Mouse (Mus musculus) heart, embryonic 10.5 days (tissue): ENCODE measurements around the gene Aldh9a1. TPM values are rescaled to one million over a fixed set of nuclear protein-coding genes. Genes with fewer than 3 reads are reported as not detected.

Source experiments
- DNase-seq: peaks from one replicate; pipeline ENCODE4 v3.0.0-alpha.2; 2017; ENCODE audit warnings: low spot score
- H3K27ac ChIP-seq: fragments of 300-500 bp; sonication (generic); 2 replicates; pipeline ENCODE4 v1.5.1; 2016; ENCODE audit warnings: mild to moderate bottlenecking
- H3K27me3 ChIP-seq: fragments of 300-500 bp; sonication (generic); 2 replicates; pipeline ENCODE4 v1.6.1; 2016; ENCODE audit warnings: mild to moderate bottlenecking; ENCODE audit not compliant: poor library complexity, insufficient read depth, severe bottlenecking
- H3K36me3 ChIP-seq: fragments of 300-500 bp; sonication (generic); 2 replicates; pipeline ENCODE4 v1.6.1; 2016; ENCODE audit warnings: mild to moderate bottlenecking, moderate library complexity
- H3K4me1 ChIP-seq: fragments of 300-500 bp; sonication (generic); 2 replicates; pipeline ENCODE4 v1.6.1; 2016; ENCODE audit warnings: mild to moderate bottlenecking
- H3K4me3 ChIP-seq: fragments of 300-500 bp; sonication (generic); 2 replicates; pipeline ENCODE4 v1.5.1; 2016; ENCODE audit warnings: mild to moderate bottlenecking, moderate library complexity
- H3K9me3 ChIP-seq: fragments of 300-500 bp; sonication (generic); 2 replicates; pipeline ENCODE4 v1.6.1; 2016; ENCODE audit warnings: mild to moderate bottlenecking, moderate library complexity
- WGBS: fragments of 180-500 bp; shearing (Covaris S2); methylation state at CpG from one replicate; pipeline ENCODE4 v1.1.7; 2016; 5-methylcytosine and 5-hydroxymethylcytosine counted together
- polyA plus RNA-seq: library from polyadenylated mRNA; unstranded; fragments of >200 nt; fragmentation: Nextera tagmentation; extraction: Ambion mirVana; gene quantifications from 2 replicates; pipeline ENCODE4 v1.2.1, GENCODE M21; 2016

The Aldh9a1 gene
- polyA plus RNA-seq, 1 experiment from 2014 or later = 59.4 TPM

- 74% methylated on average over 8 of the region's 8 CpGs for WGBS
- no peaks in the 10 kb centered on the region for H3K27me3 ChIP-seq
Observed at GRCm38 (mm10) chr1:167381050-167382015, 31.5 kb downstream of the Aldh9a1 start.

GRCm38 (mm10) chr1:167382316-167382715 is 32.5 kb downstream of the Aldh9a1 start:
- no peak for DNase-seq
- peaks cover 11% of the 10 kb centered on the region for H3K4me1 ChIP-seq
- WGBS = 76% methylated on average over 7 of the region's 7 CpGs
- H3K4me3 ChIP-seq = no peak overlapping the region
- peak overlapping the region; percentile 24; the same call in 1 of the 2 replicates for H3K27ac ChIP-seq
- H3K36me3 ChIP-seq = no peaks in the 10 kb centered on the region
- no peaks in the 10 kb centered on the region for H3K9me3 ChIP-seq
- no peaks in the 10 kb centered on the region for H3K27me3 ChIP-seq

More at GRCm38 (mm10) chr1:167381050-167382015, 31.5 kb downstream of the Aldh9a1 start:
- H3K9me3 ChIP-seq = no peaks in the 10 kb centered on the region
- H3K4me3 ChIP-seq = no peak overlapping the region
- DNase-seq = no peak
- H3K27ac ChIP-seq = peak overlapping the region; percentile 24; the same call in 1 of the 2 replicates
- peaks cover 9% of the 10 kb centered on the region; the same call in 1 of the 2 replicates for H3K36me3 ChIP-seq
- H3K4me1 ChIP-seq = peaks cover 11% of the 10 kb centered on the region

DNA sequence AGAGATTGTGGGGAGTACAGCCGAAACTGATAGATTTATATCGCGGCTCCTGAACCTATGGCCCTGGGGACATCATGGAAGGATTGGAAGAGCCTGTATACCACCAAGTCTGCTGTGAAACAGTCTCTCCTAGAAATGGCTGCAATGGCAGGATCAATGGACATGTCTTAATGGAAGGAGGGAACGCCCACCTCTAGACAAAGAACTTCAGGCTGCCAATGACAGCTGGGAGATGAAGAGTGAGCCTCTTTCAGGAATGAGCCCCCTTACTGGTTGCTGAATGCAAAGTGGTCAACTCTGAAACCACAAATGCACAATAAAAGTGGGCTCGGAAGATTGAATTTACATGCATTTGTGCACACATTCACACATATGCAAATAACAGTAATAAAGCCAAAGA is 33.0 kb downstream of the Aldh9a1 start:
- H3K4me3 ChIP-seq = no peak overlapping the region
- no peak for DNase-seq
- peaks cover 11% of the 10 kb centered on the region for H3K4me1 ChIP-seq
- peak overlapping the region; percentile 24; the same call in 1 of the 2 replicates for H3K27ac ChIP-seq
- H3K27me3 ChIP-seq = no peaks in the 10 kb centered on the region
- H3K9me3 ChIP-seq = no peaks in the 10 kb centered on the region
- H3K36me3 ChIP-seq = no peaks in the 10 kb centered on the region
- WGBS = 77% methylated on average over 5 of the region's 5 CpGs

- Histone ChIP-seq H3K4me1 (peaks cover 11% of the 10 kb centered on the region), H3K4me3 (no peak overlapping the region), H3K9me3 (no peaks in the 10 kb centered on the region), H3K27me3 (no peaks in the 10 kb centered on the region), H3K27ac (peak overlapping the region; percentile 44; the same call in 1 of the 2 replicates), H3K36me3 (no peaks in the 10 kb centered on the region)
- no peak for DNase-seq
- WGBS = 81% methylated on average over 5 of the region's 5 CpGs
Observed at GRCm38 (mm10) chr1:167383178-167383577, 33.4 kb downstream of the Aldh9a1 start.

- Histone ChIP-seq H3K36me3 (no peaks in the 10 kb centered on the region), H3K27me3 (no peaks in the 10 kb centered on the region), H3K27ac (peak overlapping the region; percentile 44; the same call in 1 of the 2 replicates), H3K9me3 (no peaks in the 10 kb centered on the region), H3K4me1 (peaks cover 11% of the 10 kb centered on the region), H3K4me3 (no peak overlapping the region)
- WGBS = 53% methylated on average over 3 of the region's 3 CpGs
- DNase-seq = peak; percentile 93
Observed at GRCm38 (mm10) chr1:167384156-167384555, 34.4 kb downstream of the Aldh9a1 start.

GRCm38 (mm10) chr1:167385211-167385610 is 35.4 kb downstream of the Aldh9a1 start:
- Histone ChIP-seq H3K4me3 (no peak overlapping the region), H3K4me1 (peaks cover 11% of the 10 kb centered on the region), H3K36me3 (no peaks in the 10 kb centered on the region), H3K27me3 (no peaks in the 10 kb centered on the region), H3K9me3 (no peaks in the 10 kb centered on the region), H3K27ac (peak overlapping the region; percentile 56; the same call in 1 of the 2 replicates)
- 84% methylated on average over 2 of the region's 2 CpGs for WGBS
- no peak for DNase-seq

- Histone ChIP-seq H3K27ac (peak overlapping the region; percentile 56; the same call in 1 of the 2 replicates), H3K36me3 (no peaks in the 10 kb centered on the region), H3K4me3 (no peak overlapping the region), H3K9me3 (no peaks in the 10 kb centered on the region), H3K4me1 (peaks cover 11% of the 10 kb centered on the region), H3K27me3 (no peaks in the 10 kb centered on the region)
- 76% methylated on average over 5 of the region's 5 CpGs for WGBS
- no peak for DNase-seq
Observed at GRCm38 (mm10) chr1:167385636-167386035, 35.8 kb downstream of the Aldh9a1 start.

DNA sequence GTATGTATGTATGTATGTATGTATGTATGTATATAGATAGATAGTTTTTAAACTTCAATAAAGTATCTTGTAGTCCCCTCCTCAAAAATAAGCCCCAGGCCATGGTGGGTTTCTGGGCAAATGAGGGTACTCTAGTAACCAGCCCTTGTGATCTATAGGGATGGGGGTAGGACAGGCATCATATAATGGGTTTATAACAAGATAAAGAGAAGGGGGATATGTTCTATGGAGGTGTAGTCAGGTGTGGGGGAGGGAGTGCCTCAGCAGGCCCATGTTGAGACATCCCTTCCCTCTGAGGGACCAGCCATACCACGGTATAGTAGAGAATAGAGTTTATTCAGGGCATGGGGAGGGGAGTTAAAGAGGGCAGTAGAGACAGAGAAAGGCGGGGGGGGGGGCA is 36.7 kb downstream of the Aldh9a1 start:
- H3K9me3 ChIP-seq = no peaks in the 10 kb centered on the region
- no peak for DNase-seq
- no peaks in the 10 kb centered on the region for H3K36me3 ChIP-seq
- WGBS = 39% methylated on average over 2 of the region's 2 CpGs
- peaks cover 11% of the 10 kb centered on the region for H3K4me1 ChIP-seq
- H3K4me3 ChIP-seq = no peak overlapping the region
- H3K27ac ChIP-seq = peak overlapping the region; percentile 36; the same call in 1 of the 2 replicates
- no peaks in the 10 kb centered on the region for H3K27me3 ChIP-seq

DNA sequence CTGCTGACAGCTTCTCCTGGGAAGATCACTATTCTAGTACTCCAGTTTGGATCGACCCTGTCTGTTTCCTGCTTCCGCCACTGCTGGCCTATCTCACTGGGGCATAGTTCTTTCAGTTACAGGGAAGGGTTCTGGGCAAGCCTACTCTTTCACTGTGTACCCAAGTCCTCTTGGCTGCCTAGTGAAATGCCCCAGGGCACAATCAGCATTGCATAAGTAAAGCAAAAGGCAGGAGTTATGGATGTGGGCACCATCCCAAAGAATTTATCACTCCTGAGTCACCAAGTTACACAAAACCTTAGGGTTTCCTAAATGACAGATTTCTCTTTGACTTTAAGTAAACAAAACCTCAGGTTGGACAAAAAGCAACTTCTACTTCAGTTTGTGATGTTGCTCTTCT is 37.5 kb downstream of the Aldh9a1 start:
- no peak for DNase-seq
- Histone ChIP-seq H3K4me1 (peaks cover 11% of the 10 kb centered on the region), H3K27me3 (0 out of 2 replicates have a peak, but pooled peaks cover 3% of the 10 kb centered on the region), H3K36me3 (no peaks in the 10 kb centered on the region), H3K27ac (peak overlapping the region; percentile 47; the same call in 1 of the 2 replicates), H3K4me3 (no peak overlapping the region), H3K9me3 (no peaks in the 10 kb centered on the region)
- 61% methylated on average over 2 of the region's 2 CpGs for WGBS

DNA sequence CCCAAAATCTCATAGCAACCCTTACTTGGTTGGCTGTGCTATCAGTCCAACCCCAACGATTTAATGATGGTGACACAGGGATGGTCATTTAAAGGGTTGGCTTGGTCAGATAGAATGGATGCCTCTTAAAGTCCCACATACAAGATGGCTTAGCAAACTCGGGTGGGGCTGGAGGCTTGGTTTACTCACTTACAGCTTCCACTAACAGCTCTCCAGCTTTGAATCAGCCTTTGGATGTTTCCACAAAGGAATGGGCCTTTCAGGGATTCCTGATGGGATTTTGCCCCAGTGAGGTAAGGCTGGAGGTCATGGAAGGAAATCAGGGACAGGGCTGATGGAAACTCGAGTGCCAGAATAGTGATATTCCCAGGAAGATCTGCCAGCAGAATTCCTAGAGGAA is 38.0 kb downstream of the Aldh9a1 start:
- H3K27ac ChIP-seq = no peak overlapping the region
- peaks cover 6% of the 10 kb centered on the region; the same call in 1 of the 2 replicates for H3K27me3 ChIP-seq
- no peaks in the 10 kb centered on the region for H3K9me3 ChIP-seq
- 70% methylated on average over 3 of the region's 3 CpGs for WGBS
- no peak overlapping the region for H3K4me3 ChIP-seq
- no peaks in the 10 kb centered on the region for H3K36me3 ChIP-seq
- DNase-seq = no peak
- peaks cover 15% of the 10 kb centered on the region for H3K4me1 ChIP-seq

DNA sequence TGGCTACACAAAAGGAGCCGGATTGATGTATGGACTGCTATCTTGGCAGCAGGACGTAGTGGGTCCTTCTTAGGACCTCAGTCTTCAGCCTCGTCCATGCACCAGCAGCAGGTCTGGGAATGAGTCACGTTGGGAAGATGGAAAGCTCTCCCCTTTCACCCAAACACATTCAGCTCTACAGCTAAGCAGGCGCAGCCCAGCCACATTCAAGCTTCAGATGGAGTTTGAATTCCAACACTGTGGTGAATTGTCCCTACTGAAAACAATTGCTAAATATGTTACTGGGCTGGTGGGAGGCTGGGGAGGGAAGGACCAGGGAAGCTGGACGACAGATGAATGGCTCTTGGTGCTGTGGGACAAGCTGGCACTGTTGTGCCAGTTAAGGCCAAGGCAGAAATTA is 38.8 kb downstream of the Aldh9a1 start:
- Histone ChIP-seq H3K36me3 (no peaks in the 10 kb centered on the region), H3K27me3 (peaks cover 8% of the 10 kb centered on the region; the same call in 1 of the 2 replicates), H3K4me3 (no peak overlapping the region), H3K4me1 (peaks cover 21% of the 10 kb centered on the region), H3K27ac (peak overlapping the region; percentile 52), H3K9me3 (no peaks in the 10 kb centered on the region)
- 73% methylated on average over 6 of the region's 6 CpGs for WGBS
- no peak for DNase-seq

- peaks cover 8% of the 10 kb centered on the region; the same call in 1 of the 2 replicates for H3K27me3 ChIP-seq
- H3K27ac ChIP-seq = peak overlapping the region; percentile 42; the same call in 1 of the 2 replicates
- DNase-seq = no peak
- H3K4me3 ChIP-seq = no peak overlapping the region
- no peaks in the 10 kb centered on the region for H3K9me3 ChIP-seq
- no peaks in the 10 kb centered on the region for H3K36me3 ChIP-seq
- 82% methylated on average over 7 of the region's 7 CpGs for WGBS
- H3K4me1 ChIP-seq = peaks cover 21% of the 10 kb centered on the region
Observed at GRCm38 (mm10) chr1:167389584-167389983, 39.8 kb downstream of the Aldh9a1 start.

DNA sequence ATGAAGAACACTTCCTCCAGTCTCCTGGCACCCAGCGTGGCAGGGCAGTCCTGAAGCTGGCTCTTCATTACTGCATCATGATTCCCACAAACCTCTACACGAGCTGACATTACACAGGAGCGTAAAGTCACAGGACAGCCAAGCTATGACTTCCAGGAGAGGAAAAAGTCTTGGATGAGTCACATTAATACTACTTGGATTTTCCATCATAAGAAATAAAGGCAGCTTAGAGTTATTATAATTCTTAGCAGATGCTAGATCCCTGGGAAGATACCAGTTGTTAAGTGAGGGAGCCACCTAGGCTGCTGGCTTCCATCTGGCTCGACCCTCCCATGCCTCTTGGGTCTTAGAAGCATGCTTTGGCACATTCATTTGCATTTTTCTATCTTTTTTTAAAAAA is 40.6 kb downstream of the Aldh9a1 start:
- Histone ChIP-seq H3K4me1 (peaks cover 14% of the 10 kb centered on the region), H3K9me3 (no peaks in the 10 kb centered on the region), H3K4me3 (no peak overlapping the region), H3K27ac (no peak overlapping the region), H3K36me3 (no peaks in the 10 kb centered on the region), H3K27me3 (peaks cover 8% of the 10 kb centered on the region; the same call in 1 of the 2 replicates)
- WGBS = 77% methylated on average over 4 of the region's 4 CpGs
- DNase-seq = no peak
